Mouse (Mus musculus) intestine, postnatal 0 days (tissue): ENCODE data around the gene Bak1. TPM values are rescaled to one million over a fixed set of nuclear protein-coding genes. Genes with fewer than 3 reads are reported as not detected.

ENCODE experiments used
- ATAC-seq: fragments of 200-750 bp; cut with Nextera tagmentation; 2 replicates; pipeline ENCODE4 v1.8.0; 2017; ENCODE audit warnings: mild to moderate bottlenecking, moderate TSS enrichment, moderate library complexity
- H3K27ac ChIP-seq: fragments of 300-500 bp; sonication (generic); 2 replicates; pipeline ENCODE4 v1.5.1; 2014; ENCODE audit warnings: mild to moderate bottlenecking, low read depth, low read length, moderate library complexity
- H3K27me3 ChIP-seq: fragments of 300-500 bp; sonication (generic); replicated peaks from 2 replicates; pipeline ENCODE4 v1.6.1; 2014; ENCODE audit warnings: low read length, mixed read lengths; ENCODE audit not compliant: control insufficient read depth, insufficient read depth
- H3K36me3 ChIP-seq: fragments of 300-500 bp; sonication (generic); 2 replicates; pipeline ENCODE4 v1.6.1; 2014; ENCODE audit warnings: mild to moderate bottlenecking, moderate library complexity; ENCODE audit not compliant: control insufficient read depth, insufficient read depth
- H3K4me1 ChIP-seq: fragments of 300-500 bp; sonication (generic); replicated peaks from 2 replicates; pipeline ENCODE4 v1.6.1; 2014; ENCODE audit warnings: antibody characterized with exemption, low read length, mixed read lengths; ENCODE audit not compliant: control insufficient read depth, insufficient read depth
- H3K4me2 ChIP-seq: fragments of 300-500 bp; sonication (generic); replicated peaks from 2 replicates; pipeline ENCODE4 v1.6.1; 2014; ENCODE audit warnings: low read depth, mild to moderate bottlenecking, moderate library complexity
- H3K4me3 ChIP-seq: fragments of 300-500 bp; sonication (generic); 2 replicates; pipeline ENCODE4 v1.5.1; 2014; ENCODE audit warnings: low read depth, low read length
- H3K9ac ChIP-seq: fragments of 300-500 bp; sonication (generic); 2 replicates; pipeline ENCODE4 v1.6.1; 2014; ENCODE audit warnings: mild to moderate bottlenecking, low read depth, low read length
- H3K9me3 ChIP-seq: fragments of 300-500 bp; sonication (generic); 2 replicates; pipeline ENCODE4 v1.6.1; 2016; ENCODE audit warnings: mixed run types; ENCODE audit not compliant: control insufficient read depth
- CTCF ChIP-seq: sonication (generic); IDR thresholded peaks from 2 replicates; pipeline ENCODE4 v1.5.1; 2016; ENCODE audit warnings: low read depth, mild to moderate bottlenecking, control low read depth, antibody characterized with exemption, moderate library complexity
- WGBS: fragments of 180-500 bp; shearing (Covaris S2); extraction: QIAGEN DNeasy Blood & Tissue Kit; methylation state at CpG from one replicate; pipeline ENCODE4 v1.1.7; 2014; 5-methylcytosine and 5-hydroxymethylcytosine counted together
- polyA plus RNA-seq: library from polyadenylated mRNA; unstranded; fragments of >200 nt; fragmentation: Nextera tagmentation; extraction: Ambion mirVana; gene quantifications from 2 replicates; pipeline ENCODE4 v1.2.1, GENCODE M21; 2015

Gene Bak1
- polyA plus RNA-seq, 1 experiment from 2014 or later, result 18.1 TPM

- Histone ChIP-seq H3K27me3 (no peaks in the 10 kb centered on the region), H3K4me2 (no peak overlapping the region), H3K9me3 (no peaks in the 10 kb centered on the region), H3K36me3 (peaks cover 16% of the 10 kb centered on the region; the same call in 1 of the 2 replicates), H3K4me3 (no peak overlapping the region), H3K27ac (peak overlapping the region; percentile 24), H3K4me1 (peaks cover 3% of the 10 kb centered on the region; the same call in 1 of the 2 replicates), H3K9ac (no peak overlapping the region)
- no peak for TF ChIP-seq CTCF
- peak; percentile 57 for ATAC-seq
- 39% methylated on average over 9 of the region's 9 CpGs for WGBS
Measured at GRCm38 (mm10) chr17:27073778-27074177, 45.0 kb upstream of the Bak1 start.

- H3K27me3 ChIP-seq, result no peaks in the 10 kb centered on the region
- H3K4me2 ChIP-seq, result no peak overlapping the region
- 75% methylated on average over 5 of the region's 5 CpGs for WGBS
- no peak overlapping the region for H3K4me3 ChIP-seq
- H3K27ac ChIP-seq, result no peak overlapping the region
- no peak overlapping the region for H3K9ac ChIP-seq
- peaks cover 16% of the 10 kb centered on the region; the same call in 1 of the 2 replicates for H3K36me3 ChIP-seq
- no peak for TF ChIP-seq CTCF
- H3K9me3 ChIP-seq, result no peaks in the 10 kb centered on the region
- peaks cover 3% of the 10 kb centered on the region; the same call in 1 of the 2 replicates for H3K4me1 ChIP-seq
- no peak for ATAC-seq
Measured at GRCm38 (mm10) chr17:27073126-27073525, 44.3 kb upstream of the Bak1 start.

DNA sequence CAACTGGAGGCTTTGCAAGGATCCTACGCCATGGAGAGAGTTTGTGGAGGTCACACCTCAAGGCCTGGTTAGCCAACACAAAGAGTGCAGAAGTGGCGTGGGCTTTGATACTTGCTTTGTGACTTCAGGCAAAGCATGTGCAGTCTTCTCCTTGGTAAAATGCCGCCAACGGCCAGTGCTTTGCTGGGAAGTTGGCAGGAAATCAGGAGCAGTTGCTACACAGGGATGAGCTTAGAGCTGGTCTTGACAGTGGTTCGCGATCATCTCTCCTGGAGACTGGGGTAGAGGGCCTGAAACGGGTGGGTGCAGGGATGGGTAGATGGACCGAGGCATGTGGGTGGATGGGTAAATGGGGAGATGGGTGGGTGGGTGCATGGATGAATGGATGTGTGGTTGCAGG is 43.6 kb upstream of the Bak1 start:
- H3K9ac ChIP-seq, result no peak overlapping the region
- no peaks in the 10 kb centered on the region for H3K9me3 ChIP-seq
- no peak for TF ChIP-seq CTCF
- ATAC-seq, result no peak
- no peaks in the 10 kb centered on the region for H3K27me3 ChIP-seq
- peaks cover 3% of the 10 kb centered on the region; the same call in 1 of the 2 replicates for H3K4me1 ChIP-seq
- no peak overlapping the region for H3K4me3 ChIP-seq
- no peak overlapping the region for H3K27ac ChIP-seq
- H3K4me2 ChIP-seq, result no peak overlapping the region
- WGBS, result 97% methylated on average over 8 of the region's 8 CpGs
- H3K36me3 ChIP-seq, result peaks cover 10% of the 10 kb centered on the region; the same call in 1 of the 2 replicates

DNA sequence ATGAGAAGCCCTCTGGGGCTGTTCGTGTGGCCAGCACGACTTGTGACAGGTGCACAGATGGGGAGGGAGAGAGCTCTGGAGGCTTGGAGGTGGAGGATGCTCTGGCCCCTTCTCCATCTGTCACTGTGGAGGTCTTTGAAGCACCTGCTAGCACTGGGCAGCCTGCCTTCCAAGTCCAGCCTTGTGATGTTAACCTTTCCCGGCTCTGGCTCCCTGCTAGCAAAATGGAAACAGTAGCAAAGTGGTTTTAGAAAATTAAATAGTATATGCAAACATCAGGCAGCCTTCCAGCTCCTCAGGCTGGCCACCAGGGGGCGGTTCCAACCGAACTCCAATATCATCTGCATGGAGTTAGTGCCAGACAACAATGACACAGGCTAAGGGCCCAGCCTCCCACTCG is 42.8 kb upstream of the Bak1 start:
- peaks cover 3% of the 10 kb centered on the region; the same call in 1 of the 2 replicates for H3K36me3 ChIP-seq
- no peak overlapping the region for H3K9ac ChIP-seq
- no peak for ATAC-seq
- no peaks in the 10 kb centered on the region for H3K27me3 ChIP-seq
- H3K4me1 ChIP-seq, result peaks cover 5% of the 10 kb centered on the region
- no peaks in the 10 kb centered on the region for H3K9me3 ChIP-seq
- H3K27ac ChIP-seq, result no peak overlapping the region
- WGBS, result 56% methylated on average over 6 of the region's 6 CpGs
- no peak overlapping the region for H3K4me2 ChIP-seq
- no peak overlapping the region for H3K4me3 ChIP-seq
- TF ChIP-seq CTCF, result peak; percentile 77

GRCm38 (mm10) chr17:27070913-27071312 is 42.1 kb upstream of the Bak1 start:
- Histone ChIP-seq H3K9ac (no peak overlapping the region), H3K9me3 (no peaks in the 10 kb centered on the region), H3K27ac (no peak overlapping the region), H3K4me1 (peaks cover 8% of the 10 kb centered on the region), H3K27me3 (no peaks in the 10 kb centered on the region), H3K4me2 (no peak overlapping the region), H3K36me3 (no peaks in the 10 kb centered on the region), H3K4me3 (no peak overlapping the region)
- TF ChIP-seq CTCF, result no peak
- WGBS, result 90% methylated on average over 7 of the region's 7 CpGs
- ATAC-seq, result no peak

DNA sequence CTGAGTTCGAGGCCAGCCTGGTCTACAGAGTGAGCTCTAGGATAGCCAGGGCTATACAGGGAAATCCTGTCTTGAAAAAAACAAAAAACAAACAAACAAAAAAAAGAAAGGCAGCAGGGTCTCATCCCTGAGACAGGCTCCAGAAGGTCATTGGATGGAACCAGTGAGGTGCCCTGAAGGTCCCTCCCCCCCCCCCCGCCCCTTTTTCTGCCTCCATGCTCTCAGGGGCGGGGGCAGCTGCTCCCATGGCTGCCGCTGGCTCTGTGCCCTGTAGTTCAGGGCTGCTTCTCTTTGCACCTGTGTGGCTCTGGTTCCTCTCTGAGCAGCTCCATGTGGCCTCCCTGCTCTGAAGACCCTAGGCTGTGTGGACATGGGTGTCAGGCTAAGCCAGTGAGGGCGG is 40.3 kb upstream of the Bak1 start:
- Histone ChIP-seq H3K4me2 (no peak overlapping the region), H3K27ac (no peak overlapping the region), H3K9ac (no peak overlapping the region), H3K4me3 (no peak overlapping the region), H3K4me1 (peaks cover 11% of the 10 kb centered on the region; the same call in 1 of the 2 replicates), H3K36me3 (no peaks in the 10 kb centered on the region), H3K27me3 (no peaks in the 10 kb centered on the region), H3K9me3 (no peaks in the 10 kb centered on the region)
- TF ChIP-seq CTCF, result no peak
- ATAC-seq, result no peak
- WGBS, result 80% methylated on average over 5 of the region's 5 CpGs

- Histone ChIP-seq H3K9me3 (no peaks in the 10 kb centered on the region), H3K27ac (no peak overlapping the region), H3K9ac (no peak overlapping the region), H3K4me3 (no peak overlapping the region), H3K4me2 (peak overlapping the region; percentile 30; the same call in 1 of the 2 replicates), H3K27me3 (no peaks in the 10 kb centered on the region), H3K36me3 (no peaks in the 10 kb centered on the region), H3K4me1 (peaks cover 11% of the 10 kb centered on the region)
- WGBS, result 34% methylated on average over 7 of the region's 7 CpGs
- TF ChIP-seq CTCF, result no peak
- ATAC-seq, result peak; percentile 40; the same call in 1 of the 2 replicates
Measured at GRCm38 (mm10) chr17:27066065-27066464, 37.3 kb upstream of the Bak1 start.
